Mouse (Mus musculus) stomach, embryonic 14.5 days (tissue): ENCODE data around the gene Gm2001. TPM values are rescaled to one million over a fixed set of nuclear protein-coding genes. Genes with fewer than 3 reads are reported as not detected.
"Not testable (repeated sequence)": the region's sequence is repeated elsewhere in the genome, so short reads cannot be mapped to it uniquely, and the experiment has no call there.

Experiments used
- ATAC-seq: fragments of 200-750 bp; cut with Nextera tagmentation; 2 replicates; pipeline ENCODE4 v1.8.0; 2017; ENCODE audit warnings: low read depth, moderate TSS enrichment; ENCODE audit not compliant: insufficient number of reproducible peaks, insufficient read depth, low FRiP score
- H3K27ac ChIP-seq: fragments of 300-500 bp; sonication (generic); 2 replicates; pipeline ENCODE4 v1.5.1; 2014; ENCODE audit warnings: mild to moderate bottlenecking, low read length, moderate library complexity, mixed read lengths
- H3K27me3 ChIP-seq: fragments of 300-500 bp; sonication (generic); 2 replicates; pipeline ENCODE4 v1.6.1; 2014; ENCODE audit warnings: low read length, control low read depth, mixed read lengths; ENCODE audit not compliant: control insufficient read depth, insufficient read depth
- H3K36me3 ChIP-seq: fragments of 300-500 bp; sonication (generic); 2 replicates; pipeline ENCODE4 v1.6.1; 2014; ENCODE audit warnings: mild to moderate bottlenecking, control low read depth, low read length, moderate library complexity, mixed read lengths; ENCODE audit not compliant: control insufficient read depth, insufficient read depth
- H3K4me1 ChIP-seq: fragments of 300-500 bp; sonication (generic); 2 replicates; pipeline ENCODE4 v1.6.1; 2014; ENCODE audit warnings: low read length, control low read depth, mixed read lengths; ENCODE audit not compliant: control insufficient read depth, insufficient read depth
- H3K4me2 ChIP-seq: fragments of 300-500 bp; sonication (generic); replicated peaks from 2 replicates; pipeline ENCODE4 v1.6.1; 2014; ENCODE audit warnings: low read depth, low read length, control low read depth
- H3K4me3 ChIP-seq: fragments of 300-500 bp; sonication (generic); 2 replicates; pipeline ENCODE4 v1.5.1; 2014; ENCODE audit warnings: low read depth, low read length, control low read depth
- H3K9ac ChIP-seq: fragments of 300-500 bp; sonication (generic); replicated peaks from 2 replicates; pipeline ENCODE4 v1.6.1; 2014; ENCODE audit warnings: low read depth, mild to moderate bottlenecking, control low read depth, low read length, moderate library complexity, mixed read lengths
- H3K9me3 ChIP-seq: fragments of 300-500 bp; sonication (generic); 2 replicates; pipeline ENCODE4 v1.6.1; 2016; ENCODE audit warnings: low read depth, low read length, control low read depth; ENCODE audit not compliant: control insufficient read depth
- WGBS: fragments of 180-500 bp; shearing (Covaris S2); extraction: QIAGEN DNeasy Blood & Tissue Kit; methylation state at CpG from one replicate; pipeline ENCODE4 v1.1.7; 2014; 5-methylcytosine and 5-hydroxymethylcytosine counted together
- polyA plus RNA-seq: library from polyadenylated mRNA; unstranded; fragments of >200 nt; fragmentation: Nextera tagmentation; extraction: Ambion mirVana; gene quantifications from 2 replicates; pipeline ENCODE4 v1.2.1, GENCODE M21; 2014

The Gm2001 gene
- polyA plus RNA-seq, 1 experiment from 2014 or later, result not detected

GRCm38 (mm10) chr12:87797971-87798370 lies 44.2 kb downstream of the Gm2001 start:
- H3K4me2 ChIP-seq, H3K27ac ChIP-seq, H3K36me3 ChIP-seq, H3K4me1 ChIP-seq, H3K4me3 ChIP-seq, ATAC-seq, H3K9me3 ChIP-seq, H3K9ac ChIP-seq, H3K27me3 ChIP-seq: not testable (repeated sequence)
- WGBS, result 95% methylated on average over 5 of the region's 5 CpGs

GRCm38 (mm10) chr12:87795212-87795611 lies 46.9 kb downstream of the Gm2001 start, which contains the start of gene Gm21936:
Gene Gm21936, plus strand, starts transcription at chr12:87795512.
- H3K36me3 ChIP-seq, H3K9ac ChIP-seq, H3K4me3 ChIP-seq, H3K27ac ChIP-seq, H3K4me2 ChIP-seq, H3K27me3 ChIP-seq, ATAC-seq, H3K9me3 ChIP-seq, H3K4me1 ChIP-seq: not testable (repeated sequence)
- WGBS, result 83% methylated on average over 1 of the region's 1 CpGs

Other genes starting within 250 kb of the Gm2001 start
- not detected in 2 replicates for gene Oog1, start 239.7 kb downstream of the Gm2001 start, polyA plus RNA-seq
- not detected in 2 replicates for gene Gm4027, start 223.5 kb downstream of the Gm2001 start, polyA plus RNA-seq
- gene Gm16381, start 197.7 kb downstream of the Gm2001 start, polyA plus RNA-seq, result not detected in 2 replicates
- gene Gm21319, start 66.6 kb downstream of the Gm2001 start, polyA plus RNA-seq, result not detected in 2 replicates
- gene Gm21936, start 46.8 kb downstream of the Gm2001 start, polyA plus RNA-seq, result not detected in 2 replicates
- not detected in 2 replicates for gene BB287469, start 25.8 kb downstream of the Gm2001 start, polyA plus RNA-seq
- not detected in 2 replicates for gene Gm2016, start 31.7 kb upstream of the Gm2001 start, polyA plus RNA-seq
- not detected in 2 replicates for gene Gm2022, start 53.0 kb upstream of the Gm2001 start, polyA plus RNA-seq
- gene Gm2035, start 77.5 kb upstream of the Gm2001 start, polyA plus RNA-seq, result not detected in 2 replicates
- gene Gm2042, start 111.7 kb upstream of the Gm2001 start, polyA plus RNA-seq, result not detected in 2 replicates
- gene Gm2075, start 169.5 kb upstream of the Gm2001 start, polyA plus RNA-seq, result not detected in 2 replicates
- gene Gm6803, start 176.4 kb upstream of the Gm2001 start, polyA plus RNA-seq, result not detected in 2 replicates
- gene Gm2056, start 184.7 kb upstream of the Gm2001 start, polyA plus RNA-seq, result not detected in 2 replicates
- gene Gm16368, start 241.4 kb upstream of the Gm2001 start, polyA plus RNA-seq, result not detected in 2 replicates